Mouse (Mus musculus): Measurements from ENCODE around the gene Adora1.

DNA sequence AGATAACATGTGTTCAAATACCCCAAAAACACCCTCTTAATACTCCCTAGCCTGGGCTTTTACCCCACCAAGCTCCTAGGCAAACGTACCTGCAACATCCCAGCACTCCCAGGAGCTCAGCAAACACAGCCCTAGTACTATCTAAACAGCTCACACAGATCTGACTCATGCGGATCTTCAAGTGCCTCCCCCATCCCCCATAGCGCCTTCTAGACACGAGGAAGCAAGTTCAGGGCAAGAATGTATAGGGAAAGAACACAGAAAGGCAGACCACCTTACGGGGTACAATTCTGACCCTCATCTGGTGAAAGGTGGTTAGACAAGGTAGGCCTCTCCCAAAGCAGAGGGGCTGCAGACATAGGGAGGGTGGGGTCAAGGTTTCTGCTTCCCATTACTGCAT lies 29.1 kb downstream of the Adora1 start:
- TF ChIP-seq BHLHE40 (IDR thresholded peaks at IDR 0.05; ENCODE audit: borderline replicate concordance, low read depth, low read length) = no peak
- TF ChIP-seq CTCF (IDR thresholded peaks at IDR 0.05 in 2 of 3, conservative IDR thresholded peaks at IDR 0.05 in 1 of 3; ENCODE audit: control insufficient read depth in 1 of 3, insufficient read depth in 1 of 3, low read depth in 2 of 3, low read length in 3 of 3, poor library complexity in 1 of 3, severe bottlenecking in 1 of 3) = no peak
